Mouse (Mus musculus): ENCODE data around the gene Utrn.

DNA sequence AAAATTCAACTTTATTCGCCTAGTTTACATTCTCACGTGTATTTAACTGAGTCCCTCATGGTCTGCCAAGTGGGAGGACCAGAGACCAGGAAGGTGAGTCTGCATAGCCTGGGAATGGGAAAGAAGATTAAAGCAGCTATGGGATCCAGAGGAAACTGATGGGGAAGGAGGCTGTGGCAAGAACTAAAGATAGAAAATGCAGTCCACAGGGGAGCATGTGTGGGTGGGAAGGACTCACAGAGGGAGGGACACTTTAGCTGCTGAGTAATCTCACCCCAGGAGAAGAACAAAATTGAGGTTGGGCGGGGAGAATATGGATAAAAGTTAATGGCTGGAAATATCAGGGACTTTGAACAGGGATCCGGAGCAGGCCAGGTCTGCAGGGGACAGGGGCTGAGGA is 229.5 kb downstream of the Utrn start:
- TF ChIP-seq CTCF (IDR thresholded peaks at IDR 0.05; ENCODE audit: borderline replicate concordance, insufficient read depth, low read depth, low read length): no peak
- no peak for TF ChIP-seq POLR2A (IDR thresholded peaks at IDR 0.05; ENCODE audit: borderline replicate concordance, insufficient read depth, low read length)
